Mouse (Mus musculus) liver, embryonic 14.5 days (tissue): ENCODE measurements around the gene Gfod1. TPM values are rescaled to one million over a fixed set of nuclear protein-coding genes. Genes with fewer than 3 reads are reported as not detected.

ENCODE experiments used
- ATAC-seq: fragments of 200-750 bp; cut with Nextera tagmentation; 2 replicates; pipeline ENCODE4 v1.8.0; 2017; ENCODE audit warnings: moderate number of reproducible peaks, mild to moderate bottlenecking, moderate library complexity; ENCODE audit not compliant: insufficient read depth
- DNase-seq, 3 experiments: peaks; one replicate each; pipeline ENCODE4 v3.0.0-alpha.2; 2012 to 2013; ENCODE audit warnings: low read depth in 3 of 3, low spot score in 3 of 3
- H3K27ac ChIP-seq: fragments of 300-500 bp; sonication (generic); 2 replicates; pipeline ENCODE4 v1.5.1; 2014; ENCODE audit warnings: moderate library complexity, mild to moderate bottlenecking, control low read depth, inconsistent platforms
- H3K27me3 ChIP-seq: fragments of 300-500 bp; sonication (generic); 2 replicates; pipeline ENCODE4 v1.6.1; 2014; ENCODE audit warnings: mild to moderate bottlenecking, low read length, moderate library complexity; ENCODE audit not compliant: control insufficient read depth, insufficient read depth
- H3K36me3 ChIP-seq: fragments of 300-500 bp; sonication (generic); replicated peaks from 2 replicates; pipeline ENCODE4 v1.6.1; 2014; ENCODE audit warnings: low read depth; ENCODE audit not compliant: control insufficient read depth, insufficient read depth
- H3K4me1 ChIP-seq, 2 experiments: fragments of 200-500 bp in 1 of 2; fragments of 300-500 bp in 1 of 2; sonication (generic) in 1 of 2; replicated peaks; 2 replicates each; pipeline ENCODE4 v1.6.1; 2012 to 2014; ENCODE audit warnings: antibody characterized with exemption in 1 of 2, inconsistent platforms in 1 of 2, low read length in 1 of 2; ENCODE audit not compliant: control insufficient read depth in 2 of 2, insufficient read depth in 2 of 2
- H3K4me2 ChIP-seq: fragments of 300-500 bp; sonication (generic); 2 replicates; pipeline ENCODE4 v1.6.1; 2014; ENCODE audit warnings: low read depth, mild to moderate bottlenecking, control low read depth, moderate library complexity
- H3K4me3 ChIP-seq, 2 experiments: fragments of 200-500 bp in 1 of 2; fragments of 300-500 bp in 1 of 2; sonication (generic) in 1 of 2; 2 replicates each; pipeline ENCODE4 v1.5.1; 2012 to 2014; ENCODE audit warnings: low read depth in 2 of 2, low read length in 2 of 2, mild to moderate bottlenecking in 2 of 2, control low read depth in 1 of 2, inconsistent platforms in 1 of 2, moderate library complexity in 1 of 2; ENCODE audit not compliant: insufficient read depth in 1 of 2
- H3K9ac ChIP-seq: fragments of 300-500 bp; sonication (generic); replicated peaks from 2 replicates; pipeline ENCODE4 v1.6.1; 2014; ENCODE audit warnings: mild to moderate bottlenecking, control low read depth, moderate library complexity
- H3K9me3 ChIP-seq: fragments of 300-500 bp; sonication (generic); 2 replicates; pipeline ENCODE4 v1.6.1; 2016; ENCODE audit warnings: low read length, mixed read lengths; ENCODE audit not compliant: control insufficient read depth
- CTCF ChIP-seq: IDR thresholded peaks from 2 replicates; pipeline ENCODE4 v1.5.1; 2016; ENCODE audit warnings: antibody characterized with exemption, low read depth, control low read depth
- EP300 ChIP-seq: IDR thresholded peaks from 2 replicates; pipeline ENCODE4 v1.6.1; 2016; ENCODE audit warnings: antibody characterized with exemption, low read depth
- WGBS: fragments of 180-500 bp; shearing (Covaris S2); extraction: QIAGEN DNeasy Blood & Tissue Kit; methylation state at CpG from one replicate; pipeline ENCODE4 v1.1.7; 2014; ENCODE audit not compliant: insufficient replicate concordance; 5-methylcytosine and 5-hydroxymethylcytosine counted together
- polyA plus RNA-seq, 2 experiments: library from polyadenylated mRNA; depleted of rRNA in 1 of 2; stranded (reverse) in 1 of 2; unstranded in 1 of 2; fragments of >200 nt; fragmentation: Nextera tagmentation in 1 of 2; extraction: Ambion mirVana in 1 of 2; gene quantifications; 2 replicates each; pipeline versions ENCODE4 v1.2.1 to v1.2.3; 2012 to 2014

Gene Gfod1
- 0.41 and 0.50 TPM in 2 replicates for polyA plus RNA-seq (2012; rRNA removed)
- polyA plus RNA-seq (2014; fragmentation: Nextera tagmentation; extraction: Ambion mirVana), result 0.20 and 0.42 TPM in 2 replicates

GRCm38 (mm10) chr13:43304018-43304431 lies at the start of gene Gfod1:
Gene Gfod1 (minus strand): TSS chr13:43304172.
- Histone ChIP-seq H3K4me1 (peaks cover 3 to 14% of the 10 kb centered on the region in 2 experiments; a peak in 3 of 4 replicates), H3K4me3 (peak within 1 kb of the TSS; percentile 44 to 61), H3K9me3 (no peaks in the 10 kb centered on the region), H3K27me3 (peaks cover 45% of the 10 kb centered on the region), H3K9ac (peak within 1 kb of the TSS; percentile 43), H3K36me3 (no peaks in the 10 kb centered on the region), H3K27ac (no peak within 1 kb of the TSS), H3K4me2 (peak within 1 kb of the TSS; percentile 79)
- peak; percentile 96 for ATAC-seq
- TF ChIP-seq EP300, result 0 out of 2 replicates have a peak, but pooled peaks have one; percentile 15
- TF ChIP-seq CTCF, result peak; percentile 36
- DNase-seq, result peak; percentile 63 to 81 (median 72)
- WGBS, result 1% methylated on average over 42 of the region's 53 CpGs

- Histone ChIP-seq H3K4me1 (no peaks in the 10 kb centered on the region), H3K36me3 (no peaks in the 10 kb centered on the region), H3K27me3 (no peaks in the 10 kb centered on the region), H3K9ac (no peak overlapping the region), H3K4me3 (no peak overlapping the region), H3K4me2 (no peak overlapping the region), H3K9me3 (no peaks in the 10 kb centered on the region), H3K27ac (no peak overlapping the region)
- ATAC-seq (no peak), DNase-seq (no peak)
- TF ChIP-seq CTCF, result no peak
- TF ChIP-seq EP300, result no peak
- WGBS, result 58% methylated on average over 4 of the region's 4 CpGs
Measured at GRCm38 (mm10) chr13:43353356-43353755, 49.4 kb upstream of the Gfod1 start.

GRCm38 (mm10) chr13:43350489-43351169 lies 46.7 kb upstream of the Gfod1 start:
- Histone ChIP-seq H3K4me3 (no peak overlapping the region), H3K27ac (no peak overlapping the region), H3K9me3 (no peaks in the 10 kb centered on the region), H3K4me2 (no peak overlapping the region), H3K9ac (no peak overlapping the region), H3K4me1 (no peaks in the 10 kb centered on the region), H3K36me3 (no peaks in the 10 kb centered on the region), H3K27me3 (no peaks in the 10 kb centered on the region)
- TF ChIP-seq CTCF, result no peak
- no peak for TF ChIP-seq EP300
- DNase-seq (no peak), ATAC-seq (no peak)
- 41% methylated on average over 9 of the region's 9 CpGs for WGBS

GRCm38 (mm10) chr13:43349376-43349775 lies 45.4 kb upstream of the Gfod1 start:
- Histone ChIP-seq H3K27ac (no peak overlapping the region), H3K9me3 (no peaks in the 10 kb centered on the region), H3K4me1 (no peaks in the 10 kb centered on the region), H3K9ac (no peak overlapping the region), H3K36me3 (no peaks in the 10 kb centered on the region), H3K27me3 (no peaks in the 10 kb centered on the region), H3K4me2 (no peak overlapping the region), H3K4me3 (no peak overlapping the region)
- TF ChIP-seq EP300 (no peak), CTCF (no peak)
- WGBS, result 58% methylated on average over 8 of the region's 8 CpGs
- no peak for DNase-seq
- no peak for ATAC-seq

- Histone ChIP-seq H3K4me3 (no peak overlapping the region), H3K9ac (no peak overlapping the region), H3K27ac (no peak overlapping the region), H3K27me3 (no peaks in the 10 kb centered on the region), H3K36me3 (no peaks in the 10 kb centered on the region), H3K9me3 (no peaks in the 10 kb centered on the region), H3K4me2 (no peak overlapping the region), H3K4me1 (no peaks in the 10 kb centered on the region)
- ATAC-seq (no peak), DNase-seq (no peak)
- TF ChIP-seq CTCF (no peak), EP300 (no peak)
Measured at GRCm38 (mm10) chr13:43346825-43347224, 42.9 kb upstream of the Gfod1 start.
